ENCODE assay signal across 14 mouse cellular contexts in genomic region chr11:107412128-107412527, GRCm38 (mm10). TPM values are rescaled to one million over a fixed set of nuclear protein-coding genes. Genes with fewer than 3 reads are reported as not detected.
DNase-seq lines count a peak whose midpoint lies in the region; ATAC-seq and TF ChIP-seq lines count a peak whose summit lies in the region.
"Had no signal": no experiment of that assay in that cellular context is flagged by ENCODE, and none has a peak within 500 bp of the region (broad histone marks: within the 10 kb centered on the region; RNA-seq: fewer than 3 reads in every experiment).

No protein-coding gene starts in this region.

- 89% methylated on average over 4 of the region's 4 CpGs for WGBS in midbrain, embryonic 10.5 days
- 83% methylated on average over 4 of the region's 4 CpGs for WGBS in midbrain, postnatal 0 days
- WGBS in forebrain, embryonic 14.5 days = 62% methylated on average over 4 of the region's 4 CpGs
- WGBS in liver, embryonic 16.5 days (ENCODE audit: insufficient replicate concordance) = 29% methylated on average over 4 of the region's 4 CpGs

- peaks cover 56% of the 10 kb centered on the region for H3K79me2 ChIP-seq in MEL (ENCODE audit: control insufficient read depth, insufficient read depth, low read length, poor library complexity)

- H3K4me1 ChIP-seq in midbrain, embryonic 10.5 days = peaks cover 67% of the 10 kb centered on the region
- H3K4me1 ChIP-seq in midbrain, postnatal 0 days (ENCODE audit: insufficient read depth, low read length) = peaks cover 9% of the 10 kb centered on the region; the same call in 1 of the 2 replicates
- H3K4me1 ChIP-seq in MEL (ENCODE audit: control insufficient read depth in 1 of 2, insufficient read depth in 2 of 2, low read length in 2 of 2) = peaks cover 23 to 72% of the 10 kb centered on the region in 2 experiments
- H3K4me1 ChIP-seq in forebrain, embryonic 14.5 days (ENCODE audit: control insufficient read depth, insufficient read depth, low read length) = peaks cover 44% of the 10 kb centered on the region
- H3K4me1 ChIP-seq in liver, embryonic 16.5 days (ENCODE audit: control insufficient read depth, low read depth, low read length) = peaks cover 81% of the 10 kb centered on the region

- peak overlapping the region; percentile 88 for H3K27ac ChIP-seq in midbrain, embryonic 10.5 days (replicated peaks)
- no peak overlapping the region for H3K27ac ChIP-seq in midbrain, postnatal 0 days (ENCODE audit: low read depth, low read length)
- H3K27ac ChIP-seq in MEL (ENCODE audit: control insufficient read depth, low read depth, low read length) = peak overlapping the region; percentile 99
- H3K27ac ChIP-seq in forebrain, embryonic 14.5 days (ENCODE audit: low read depth, low read length) = peak overlapping the region; percentile 90; the same call in 1 of the 2 replicates
- H3K27ac ChIP-seq in liver, embryonic 16.5 days (ENCODE audit: low read length) = no peak overlapping the region
- H3K27ac ChIP-seq: stomach, postnatal 0 days had no signal

- no peaks in the 10 kb centered on the region for H3K27me3 ChIP-seq in midbrain, embryonic 10.5 days (ENCODE audit: low read depth, poor library complexity, severe bottlenecking)
- no peaks in the 10 kb centered on the region for H3K27me3 ChIP-seq in midbrain, postnatal 0 days (ENCODE audit: insufficient read depth, low read length)
- H3K27me3 ChIP-seq in MEL (ENCODE audit: control insufficient read depth in 1 of 2, insufficient read depth in 2 of 2, low read length in 2 of 2) = no peaks in the 10 kb centered on the region
- no peaks in the 10 kb centered on the region for H3K27me3 ChIP-seq in forebrain, embryonic 14.5 days (replicated peaks; ENCODE audit: control insufficient read depth, insufficient read depth, low read length)
- H3K27me3 ChIP-seq in liver, embryonic 16.5 days (ENCODE audit: control insufficient read depth, insufficient read depth, low read depth, low read length) = no peaks in the 10 kb centered on the region

- no peak overlapping the region for H3K4me2 ChIP-seq in midbrain, postnatal 0 days (ENCODE audit: low read depth, low read length, poor library complexity, severe bottlenecking)
- no peak overlapping the region for H3K4me2 ChIP-seq in forebrain, embryonic 14.5 days (ENCODE audit: low read length)
- peak overlapping the region; percentile 18; the same call in 1 of the 2 replicates for H3K4me2 ChIP-seq in liver, embryonic 16.5 days (ENCODE audit: low read depth, low read length)

- TF ChIP-seq POLR2A in MEL (IDR thresholded peaks at IDR 0.05; ENCODE audit: control insufficient read depth in 1 of 2, insufficient read depth in 1 of 2, low read depth in 1 of 2, low read length in 2 of 2, poor library complexity in 1 of 2) = peak; percentile 21 to 73; a peak in 2 of 4 replicates

- no peak for TF ChIP-seq EP300 in MEL (IDR thresholded peaks at IDR 0.05; ENCODE audit: low read depth in 1 of 2, low read length in 2 of 2)

- DNase-seq in midbrain, embryonic 10.5 days (ENCODE audit: low spot score) = no peak
- no peak for DNase-seq in midbrain, postnatal 0 days (ENCODE audit: low spot score)
- DNase-seq in MEL (ENCODE audit: low read depth, low spot score) = peak; percentile 88
- DNase-seq in forebrain, embryonic 14.5 days (ENCODE audit: low spot score) = no peak
- DNase-seq in B cell, adult 2 months = no peak
- no peak for DNase-seq in kidney, postnatal 4 days
- DNase-seq: adrenal gland, adult 2 months; cerebellum, adult 18-20 months; heart, postnatal 10 days; right cerebral cortex, adult 18-20 months; thymus, postnatal 14 days had no signal

- no peaks in the 10 kb centered on the region for H3K36me3 ChIP-seq in midbrain, embryonic 10.5 days
- no peaks in the 10 kb centered on the region for H3K36me3 ChIP-seq in midbrain, postnatal 0 days (ENCODE audit: insufficient read depth, low read length)
- peaks cover 0 to 72% of the 10 kb centered on the region in 2 experiments; a peak in 2 of 4 replicates for H3K36me3 ChIP-seq in MEL (ENCODE audit: control insufficient read depth in 1 of 2, insufficient read depth in 2 of 2, low read length in 2 of 2)
- H3K36me3 ChIP-seq in forebrain, embryonic 14.5 days (ENCODE audit: control insufficient read depth, insufficient read depth, low read length) = no peaks in the 10 kb centered on the region
- H3K36me3 ChIP-seq in liver, embryonic 16.5 days (ENCODE audit: control insufficient read depth, insufficient read depth) = no peaks in the 10 kb centered on the region

- no peak for ATAC-seq in midbrain, postnatal 0 days (ENCODE audit: low FRiP score)
- ATAC-seq in forebrain, embryonic 14.5 days = no peak
- no peak for ATAC-seq in liver, embryonic 16.5 days (ENCODE audit: low read depth)

- no peak overlapping the region for H3K9ac ChIP-seq in midbrain, postnatal 0 days (replicated peaks; ENCODE audit: low read length, poor library complexity, severe bottlenecking)
- peak overlapping the region; percentile 82 for H3K9ac ChIP-seq in MEL (ENCODE audit: control insufficient read depth, low read depth, low read length, poor library complexity, severe bottlenecking)
- H3K9ac ChIP-seq in forebrain, embryonic 14.5 days (ENCODE audit: low read length) = no peak overlapping the region
- no peak overlapping the region for H3K9ac ChIP-seq in liver, embryonic 16.5 days (ENCODE audit: low read depth, low read length)

- no peak for TF ChIP-seq RAD21 in MEL (IDR thresholded peaks at IDR 0.05; ENCODE audit: low read depth, low read length)

- no peaks in the 10 kb centered on the region for H3K9me3 ChIP-seq in midbrain, embryonic 10.5 days (replicated peaks)
- H3K9me3 ChIP-seq in midbrain, postnatal 0 days (ENCODE audit: low read length) = no peaks in the 10 kb centered on the region
- no peaks in the 10 kb centered on the region for H3K9me3 ChIP-seq in MEL (replicated peaks; ENCODE audit: insufficient read depth, low read length)
- H3K9me3 ChIP-seq in forebrain, embryonic 14.5 days (replicated peaks; ENCODE audit: control insufficient read depth, low read length) = no peaks in the 10 kb centered on the region
- H3K9me3 ChIP-seq in liver, embryonic 16.5 days (replicated peaks; ENCODE audit: control insufficient read depth, low read length) = no peaks in the 10 kb centered on the region

- TF ChIP-seq CTCF in midbrain, postnatal 0 days (IDR thresholded peaks at IDR 0.05) = no peak
- no peak for TF ChIP-seq CTCF in MEL (IDR thresholded peaks at IDR 0.05 in 2 of 3, conservative IDR thresholded peaks at IDR 0.05 in 1 of 3; ENCODE audit: control insufficient read depth in 1 of 3, insufficient read depth in 1 of 3, low read depth in 2 of 3, low read length in 3 of 3, poor library complexity in 1 of 3, severe bottlenecking in 1 of 3)

- H3K4me3 ChIP-seq in midbrain, embryonic 10.5 days = no peak overlapping the region
- H3K4me3 ChIP-seq in midbrain, postnatal 0 days (ENCODE audit: low read depth, low read length) = no peak overlapping the region
- H3K4me3 ChIP-seq in MEL (ENCODE audit: control insufficient read depth in 1 of 2, insufficient read depth in 1 of 2, low read depth in 2 of 2, low read length in 2 of 2) = peak overlapping the region; percentile 55 to 56
- H3K4me3 ChIP-seq in forebrain, embryonic 14.5 days (ENCODE audit: low read depth, low read length) = no peak overlapping the region
- H3K4me3 ChIP-seq in liver, embryonic 16.5 days (ENCODE audit: low read depth, low read length) = no peak overlapping the region
- H3K4me3 ChIP-seq: myocyte had no signal

TF ChIP-seq in MEL, 35 proteins besides CTCF, POLR2A, EP300 and RAD21:
- TF ChIP-seq TBP (IDR thresholded peaks at IDR 0.05; ENCODE audit: low read depth, low read length) = peak; percentile 84
- no peak for TF ChIP-seq KAT2A (conservative IDR thresholded peaks at IDR 0.05; ENCODE audit: low read depth, low read length)

RNA-seq across cellular contexts. Expression of gene Pitpnc1, which starts 58.4 kb away (rescaled TPM):
- 20.4 and 26.1 TPM in 2 replicates for polyA plus RNA-seq in midbrain, embryonic 10.5 days (2016; fragmentation: Nextera tagmentation; extraction: Ambion mirVana)
- 54.8 and 56.5 TPM in 2 replicates for total RNA-seq in midbrain, postnatal 0 days (2014; rRNA removed)
- polyA plus RNA-seq in midbrain, postnatal 0 days (2015; fragmentation: Nextera tagmentation; extraction: Ambion mirVana) = 50.5 and 54.0 TPM in 2 replicates
- total RNA-seq in MEL (2012; rRNA removed) = 19.3 and 31.9 TPM in 2 replicates
- polyA plus RNA-seq in MEL (2012; ENCODE audit: insufficient read depth in 1 of 2, insufficient read length in 2 of 2, low read depth in 1 of 2, low replicate concordance in 2 of 2, missing spikeins in 1 of 2) = 10 to 100 TPM in 1 of 2 experiments, not detected in 1; 25.3 TPM
- polyA plus RNA-seq in forebrain, embryonic 14.5 days (2014; fragmentation: Nextera tagmentation; extraction: Ambion mirVana) = 31.4 and 38.9 TPM in 2 replicates
- 7.6 and 9.2 TPM in 2 replicates for polyA plus RNA-seq in liver, embryonic 16.5 days (2015; fragmentation: Nextera tagmentation; extraction: Ambion mirVana)

Comparison
In these comparisons a context has a peak if more than half of its experiments do, and no peak if none do; other contexts are left out.
1. H3K27ac ChIP-seq: peak in midbrain, embryonic 10.5 days (single experiment), MEL (single experiment) and forebrain, embryonic 14.5 days (single experiment); none in midbrain, postnatal 0 days (single experiment) and liver, embryonic 16.5 days (single experiment).
2. H3K4me3 ChIP-seq: peak in MEL (2 of 2); none in midbrain, embryonic 10.5 days (single experiment), midbrain, postnatal 0 days (single experiment), forebrain, embryonic 14.5 days (single experiment) and liver, embryonic 16.5 days (single experiment).